Mouse (Mus musculus): ENCODE results near the gene Epha4. TPM values are rescaled to one million over a fixed set of nuclear protein-coding genes. Genes with fewer than 3 reads are reported as not detected.

Gene Epha4
- polyA plus RNA-seq (2017; shearing (Covaris generic)), result not detected

DNA sequence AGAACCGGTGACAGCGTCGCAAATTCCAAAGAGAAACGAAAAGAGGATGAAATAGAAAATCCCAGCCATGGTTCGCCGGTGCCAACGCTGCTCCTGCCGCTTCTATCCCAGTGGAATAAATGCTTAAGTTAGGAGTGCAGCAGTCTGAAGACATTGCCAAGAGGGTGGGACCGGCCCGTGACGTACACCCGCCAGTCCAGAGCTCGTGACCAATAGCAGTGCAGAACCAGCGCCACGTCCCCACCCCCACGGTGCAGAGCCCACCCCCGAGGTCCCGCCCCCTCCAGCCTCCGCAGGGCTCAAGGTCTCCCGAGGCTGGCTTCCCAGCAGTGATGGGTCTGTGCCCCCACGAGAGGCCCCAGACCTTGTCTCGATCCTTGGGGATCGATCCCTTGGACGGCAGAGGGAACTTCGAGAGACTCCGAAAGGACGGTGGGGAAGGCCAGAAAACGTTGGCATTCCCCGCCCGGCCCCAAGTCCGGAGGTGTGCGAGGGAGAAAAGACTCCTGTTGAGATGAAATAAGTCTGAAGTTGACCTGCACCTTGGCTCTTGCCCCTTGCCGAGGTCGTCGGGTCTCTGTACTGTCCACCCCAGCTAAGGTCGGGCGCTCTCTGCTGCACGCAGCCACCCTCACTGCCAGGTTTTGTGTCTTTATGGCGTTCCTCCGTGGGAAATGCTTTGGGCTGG is at the start of gene Epha4:
TSS of gene Epha4 (minus strand) at position 126 of the 688 bp plus-strand sequence.

All from inflammation-experienced regulatory T-cells, adult 16 weeks (primary cell).